8 mouse cellular contexts compared by ENCODE assay signal in the genomic region with DNA sequence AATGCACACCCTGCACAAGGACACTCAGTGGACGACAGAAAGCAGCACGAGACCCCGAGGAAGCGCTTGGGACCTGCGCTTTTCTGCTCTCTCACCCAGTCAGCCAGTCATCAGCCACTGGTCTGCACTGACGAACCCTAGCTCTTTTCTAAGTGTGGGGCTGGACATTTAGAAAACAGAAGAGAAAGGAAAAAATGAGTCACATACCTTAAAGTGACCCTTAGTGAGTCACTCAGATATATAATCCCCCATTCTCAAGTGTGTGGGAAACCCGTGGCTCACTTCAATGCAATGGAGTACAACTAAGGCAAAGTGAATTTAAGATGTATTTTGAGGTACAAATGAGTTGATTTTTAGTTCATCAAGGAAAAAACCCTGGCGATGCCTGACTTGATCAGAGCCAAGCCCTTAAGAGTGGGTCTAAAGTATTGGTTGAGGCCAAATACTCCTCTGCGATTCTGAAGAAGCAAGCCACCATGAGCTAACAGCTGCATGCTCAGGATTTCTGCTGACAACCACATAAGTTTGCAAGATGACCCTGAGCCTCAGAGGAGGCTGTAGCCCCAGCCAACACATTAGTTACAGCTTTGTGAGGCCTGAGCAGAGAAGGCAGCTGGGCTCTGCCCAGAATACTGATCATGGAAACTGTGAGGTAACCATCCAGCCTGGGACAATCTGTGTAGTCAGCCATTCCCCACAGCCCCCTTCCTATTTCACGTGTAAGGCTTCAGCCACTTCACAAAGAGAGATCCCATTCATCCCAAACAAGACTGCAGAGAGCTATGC. TPM values are rescaled to one million over a fixed set of nuclear protein-coding genes. Genes with fewer than 3 reads are reported as not detected.
DNase-seq lines count a peak whose midpoint lies in the region; ATAC-seq and TF ChIP-seq lines count a peak whose summit lies in the region.

No protein-coding gene starts in this region.

- H3K4me1 ChIP-seq in forebrain, embryonic 13.5 days: peaks cover 9% of the 10 kb centered on the region
- peaks cover 29% of the 10 kb centered on the region for H3K4me1 ChIP-seq in forebrain, embryonic 10.5 days
- H3K4me1 ChIP-seq in midbrain, embryonic 11.5 days (ENCODE audit: control insufficient read depth, insufficient read depth, low read length): no peaks in the 10 kb centered on the region
- no peaks in the 10 kb centered on the region; the same call in 1 of the 2 replicates for H3K4me1 ChIP-seq in midbrain, embryonic 10.5 days
- no peaks in the 10 kb centered on the region for H3K4me1 ChIP-seq in midbrain, postnatal 0 days (ENCODE audit: insufficient read depth, low read length)
- no peaks in the 10 kb centered on the region for H3K4me1 ChIP-seq in kidney, adult 2 months (ENCODE audit: control insufficient read depth, insufficient read depth, low read length)

- WGBS in forebrain, embryonic 13.5 days: 80% methylated on average over 10 of the region's 10 CpGs
- WGBS in forebrain, embryonic 10.5 days: 92% methylated on average over 10 of the region's 10 CpGs
- 90% methylated on average over 10 of the region's 10 CpGs for WGBS in midbrain, embryonic 11.5 days
- 91% methylated on average over 10 of the region's 10 CpGs for WGBS in midbrain, embryonic 10.5 days
- WGBS in midbrain, postnatal 0 days: 83% methylated on average over 10 of the region's 10 CpGs
- 90% methylated on average over 10 of the region's 10 CpGs for WGBS in kidney, adult 2 months

- H3K9me3 ChIP-seq in forebrain, embryonic 13.5 days (replicated peaks): no peaks in the 10 kb centered on the region
- no peaks in the 10 kb centered on the region for H3K9me3 ChIP-seq in forebrain, embryonic 10.5 days
- H3K9me3 ChIP-seq in midbrain, embryonic 11.5 days (ENCODE audit: control insufficient read depth, low read length): no peaks in the 10 kb centered on the region
- no peaks in the 10 kb centered on the region for H3K9me3 ChIP-seq in midbrain, embryonic 10.5 days (replicated peaks)
- no peaks in the 10 kb centered on the region for H3K9me3 ChIP-seq in midbrain, postnatal 0 days (ENCODE audit: low read length)

- no peak overlapping the region for H3K27ac ChIP-seq in forebrain, embryonic 13.5 days
- no peak overlapping the region for H3K27ac ChIP-seq in forebrain, embryonic 10.5 days
- no peak overlapping the region for H3K27ac ChIP-seq in midbrain, embryonic 11.5 days (ENCODE audit: low read depth, low read length)
- H3K27ac ChIP-seq in midbrain, embryonic 10.5 days (replicated peaks): no peak overlapping the region
- no peak overlapping the region for H3K27ac ChIP-seq in midbrain, postnatal 0 days (ENCODE audit: low read depth, low read length)
- no peak overlapping the region for H3K27ac ChIP-seq in kidney, adult 2 months (ENCODE audit: insufficient read depth, low read depth, low read length)

- TF ChIP-seq CTCF in midbrain, postnatal 0 days (IDR thresholded peaks at IDR 0.05): no peak
- TF ChIP-seq CTCF in kidney, adult 2 months (conservative IDR thresholded peaks at IDR 0.05; ENCODE audit: insufficient read depth, insufficient read length, low read depth, low read length): no peak

- peak; percentile 77 for ATAC-seq in forebrain, embryonic 13.5 days
- no peak for ATAC-seq in midbrain, embryonic 11.5 days (ENCODE audit: low FRiP score)
- peak; percentile 91 for ATAC-seq in midbrain, postnatal 0 days (ENCODE audit: low FRiP score)

- no peak overlapping the region for H3K4me3 ChIP-seq in forebrain, embryonic 13.5 days
- no peak overlapping the region for H3K4me3 ChIP-seq in forebrain, embryonic 10.5 days
- H3K4me3 ChIP-seq in midbrain, embryonic 11.5 days (ENCODE audit: low read depth, low read length): no peak overlapping the region
- no peak overlapping the region for H3K4me3 ChIP-seq in midbrain, embryonic 10.5 days
- no peak overlapping the region for H3K4me3 ChIP-seq in midbrain, postnatal 0 days (ENCODE audit: low read depth, low read length)
- H3K4me3 ChIP-seq in kidney, adult 2 months (ENCODE audit: insufficient read depth, low read depth, low read length): no peak overlapping the region

- TF ChIP-seq POLR2A in kidney, adult 2 months (IDR thresholded peaks at IDR 0.05; ENCODE audit: low read depth, low read length): no peak

- no peaks in the 10 kb centered on the region for H3K27me3 ChIP-seq in forebrain, embryonic 13.5 days
- H3K27me3 ChIP-seq in forebrain, embryonic 10.5 days (ENCODE audit: poor library complexity, severe bottlenecking): no peaks in the 10 kb centered on the region
- no peaks in the 10 kb centered on the region for H3K27me3 ChIP-seq in midbrain, embryonic 11.5 days (ENCODE audit: control insufficient read depth, insufficient read depth, low read length)
- no peaks in the 10 kb centered on the region for H3K27me3 ChIP-seq in midbrain, embryonic 10.5 days (ENCODE audit: low read depth, poor library complexity, severe bottlenecking)
- H3K27me3 ChIP-seq in midbrain, postnatal 0 days (ENCODE audit: insufficient read depth, low read length): no peaks in the 10 kb centered on the region
- no peaks in the 10 kb centered on the region for H3K27me3 ChIP-seq in kidney, adult 2 months (replicated peaks; ENCODE audit: control insufficient read depth, insufficient read depth, low read length)

- H3K4me2 ChIP-seq in forebrain, embryonic 13.5 days: no peak overlapping the region
- no peak overlapping the region for H3K4me2 ChIP-seq in midbrain, embryonic 11.5 days
- no peak overlapping the region for H3K4me2 ChIP-seq in midbrain, postnatal 0 days (ENCODE audit: low read depth, low read length, poor library complexity, severe bottlenecking)

- H3K36me3 ChIP-seq in forebrain, embryonic 13.5 days (ENCODE audit: poor library complexity, severe bottlenecking): peaks cover 29% of the 10 kb centered on the region
- H3K36me3 ChIP-seq in forebrain, embryonic 10.5 days (replicated peaks): peaks cover 57% of the 10 kb centered on the region
- no peaks in the 10 kb centered on the region for H3K36me3 ChIP-seq in midbrain, embryonic 11.5 days (ENCODE audit: control insufficient read depth, insufficient read depth, low read length)
- H3K36me3 ChIP-seq in midbrain, embryonic 10.5 days: peaks cover 46% of the 10 kb centered on the region
- H3K36me3 ChIP-seq in midbrain, postnatal 0 days (ENCODE audit: insufficient read depth, low read length): peaks cover 17% of the 10 kb centered on the region
- no peaks in the 10 kb centered on the region for H3K36me3 ChIP-seq in kidney, adult 2 months (ENCODE audit: control insufficient read depth, insufficient read depth, low read length)

- no peak for DNase-seq in forebrain, embryonic 10.5 days (ENCODE audit: extremely low spot score, low spot score)
- DNase-seq in midbrain, embryonic 11.5 days (ENCODE audit: low spot score, missing footprints): peak; percentile 35
- no peak for DNase-seq in midbrain, embryonic 10.5 days (ENCODE audit: low spot score)
- peak; percentile 50 for DNase-seq in gastrocnemius, postnatal 10 days
- peak; percentile 72 for DNase-seq in midbrain, postnatal 0 days (ENCODE audit: low spot score)
- DNase-seq in cerebellum, adult 11 months: no peak
- no peak for DNase-seq in kidney, adult 2 months

- no peak overlapping the region for H3K9ac ChIP-seq in forebrain, embryonic 13.5 days
- no peak overlapping the region for H3K9ac ChIP-seq in midbrain, embryonic 11.5 days (ENCODE audit: low read length)
- no peak overlapping the region for H3K9ac ChIP-seq in midbrain, postnatal 0 days (replicated peaks; ENCODE audit: low read length, poor library complexity, severe bottlenecking)

RNA-seq across cellular contexts. Expression of a gene that starts 38.3 kb away (rescaled TPM):
- polyA plus RNA-seq in forebrain, embryonic 13.5 days (2015; fragmentation: Nextera tagmentation; extraction: Ambion mirVana): 14.5 and 17.9 TPM in 2 replicates
- 24.4 and 26.3 TPM in 2 replicates for polyA plus RNA-seq in forebrain, embryonic 10.5 days (2016; fragmentation: Nextera tagmentation; extraction: Ambion mirVana)
- polyA plus RNA-seq in midbrain, embryonic 11.5 days (2014; fragmentation: Nextera tagmentation; extraction: Ambion mirVana): 25.4 and 29.3 TPM in 2 replicates
- polyA plus RNA-seq in midbrain, embryonic 10.5 days (2016; fragmentation: Nextera tagmentation; extraction: Ambion mirVana): 21.0 and 22.6 TPM in 2 replicates
- 10 to 100 TPM; 16.1 to 22.2 TPM for total RNA-seq in gastrocnemius, postnatal 10 days (2021)
- total RNA-seq in midbrain, postnatal 0 days (2014; rRNA removed): 28.6 and 46.6 TPM in 2 replicates
- polyA plus RNA-seq in midbrain, postnatal 0 days (2015; fragmentation: Nextera tagmentation; extraction: Ambion mirVana): 9.0 and 10.6 TPM in 2 replicates
- 9.2 and 14.6 TPM in 2 replicates for polyA plus RNA-seq in kidney, adult 2 months (2012; rRNA removed)

RNA-seq across cellular contexts. Expression of a gene that starts 38.3 kb away (rescaled TPM):
- 19.8 and 20.7 TPM in 2 replicates for polyA plus RNA-seq in forebrain, embryonic 13.5 days (2015; fragmentation: Nextera tagmentation; extraction: Ambion mirVana)
- polyA plus RNA-seq in forebrain, embryonic 10.5 days (2016; fragmentation: Nextera tagmentation; extraction: Ambion mirVana): 20.2 and 23.3 TPM in 2 replicates
- polyA plus RNA-seq in midbrain, embryonic 11.5 days (2014; fragmentation: Nextera tagmentation; extraction: Ambion mirVana): 27.3 and 28.1 TPM in 2 replicates
- 23.5 and 24.3 TPM in 2 replicates for polyA plus RNA-seq in midbrain, embryonic 10.5 days (2016; fragmentation: Nextera tagmentation; extraction: Ambion mirVana)
- total RNA-seq in gastrocnemius, postnatal 10 days (2021): 10 to 100 TPM; 15.1 to 17.9 TPM
- 34.6 and 35.7 TPM in 2 replicates for total RNA-seq in midbrain, postnatal 0 days (2014; rRNA removed)
- polyA plus RNA-seq in midbrain, postnatal 0 days (2015; fragmentation: Nextera tagmentation; extraction: Ambion mirVana): 34.7 and 39.2 TPM in 2 replicates
- polyA plus RNA-seq in kidney, adult 2 months (2012; rRNA removed): 12.3 and 14.7 TPM in 2 replicates

Comparison
In these comparisons a context has a peak if more than half of its experiments do, and no peak if none do; other contexts are left out.
1. DNase-seq: peak in midbrain, embryonic 11.5 days (single experiment), gastrocnemius, postnatal 10 days (single experiment) and midbrain, postnatal 0 days (single experiment); none in forebrain, embryonic 10.5 days (single experiment), midbrain, embryonic 10.5 days (single experiment), cerebellum, adult 11 months (single experiment) and kidney, adult 2 months (single experiment).